21 mouse cellular contexts compared by ENCODE assay signal in genomic region chr6:58882271-58882670, GRCm38 (mm10). TPM values are rescaled to one million over a fixed set of nuclear protein-coding genes. Genes with fewer than 3 reads are reported as not detected.
A peak's percentile ranks its signal among the peaks of the same experiment; 100 is the strongest.
DNase-seq lines count a peak whose midpoint lies in the region; ATAC-seq and TF ChIP-seq lines count a peak whose summit lies in the region.
"Had no signal": no experiment of that assay in that cellular context is flagged by ENCODE, and none has a peak within 500 bp of the region (broad histone marks: within the 10 kb centered on the region; RNA-seq: fewer than 3 reads in every experiment).

No protein-coding gene starts in this region.

- H3K27ac ChIP-seq in heart, adult 2 months = no peak overlapping the region
- H3K27ac ChIP-seq in midbrain, postnatal 0 days (ENCODE audit: low read depth, low read length) = no peak overlapping the region
- H3K27ac ChIP-seq in midbrain, embryonic 10.5 days (replicated peaks) = no peak overlapping the region
- H3K27ac ChIP-seq in forebrain, embryonic 12.5 days = no peak overlapping the region
- H3K27ac ChIP-seq: embryonic facial prominence, embryonic 10.5 days; heart, embryonic 15.5 days; neural tube, embryonic 12.5 days had no signal

- H3K36me3 ChIP-seq in heart, adult 2 months (ENCODE audit: control insufficient read depth, insufficient read depth, low read length) = peaks cover 3% of the 10 kb centered on the region
- H3K36me3 ChIP-seq in midbrain, postnatal 0 days (ENCODE audit: insufficient read depth, low read length) = peaks cover 12% of the 10 kb centered on the region
- H3K36me3 ChIP-seq in midbrain, embryonic 10.5 days = peaks cover 9% of the 10 kb centered on the region
- peaks cover 9% of the 10 kb centered on the region for H3K36me3 ChIP-seq in forebrain, embryonic 12.5 days (replicated peaks)
- H3K36me3 ChIP-seq: neural tube, embryonic 12.5 days had no signal

- no peak overlapping the region for H3K9ac ChIP-seq in heart, adult 2 months (ENCODE audit: low read depth, low read length)
- H3K9ac ChIP-seq in midbrain, postnatal 0 days (replicated peaks; ENCODE audit: low read length, poor library complexity, severe bottlenecking) = no peak overlapping the region
- no peak overlapping the region for H3K9ac ChIP-seq in forebrain, embryonic 12.5 days
- H3K9ac ChIP-seq: heart, embryonic 15.5 days; neural tube, embryonic 12.5 days had no signal

- H3K4me2 ChIP-seq in midbrain, postnatal 0 days (ENCODE audit: low read depth, low read length, poor library complexity, severe bottlenecking) = no peak overlapping the region
- no peak overlapping the region for H3K4me2 ChIP-seq in forebrain, embryonic 12.5 days
- H3K4me2 ChIP-seq: heart, embryonic 15.5 days; neural tube, embryonic 12.5 days had no signal

- no peak for TF ChIP-seq POLR2A in heart, adult 2 months (IDR thresholded peaks at IDR 0.05; ENCODE audit: insufficient read depth, low read depth, low read length)

- TF ChIP-seq EP300 in heart, adult 2 months (IDR thresholded peaks at IDR 0.05; ENCODE audit: insufficient read depth, low read depth, low read length) = no peak

- H3K4me3 ChIP-seq in heart, adult 2 months = no peak overlapping the region
- no peak overlapping the region for H3K4me3 ChIP-seq in midbrain, postnatal 0 days (ENCODE audit: low read depth, low read length)
- H3K4me3 ChIP-seq in midbrain, embryonic 10.5 days = no peak overlapping the region
- H3K4me3 ChIP-seq in forebrain, embryonic 12.5 days (replicated peaks) = no peak overlapping the region
- H3K4me3 ChIP-seq: embryonic facial prominence, embryonic 10.5 days; erythroblast, embryonic 14.5 days; heart, embryonic 15.5 days; neural tube, embryonic 12.5 days had no signal

- H3K9me3 ChIP-seq in midbrain, postnatal 0 days (ENCODE audit: low read length) = no peaks in the 10 kb centered on the region
- no peaks in the 10 kb centered on the region for H3K9me3 ChIP-seq in midbrain, embryonic 10.5 days (replicated peaks)
- H3K9me3 ChIP-seq in forebrain, embryonic 12.5 days = no peaks in the 10 kb centered on the region
- H3K9me3 ChIP-seq: embryonic facial prominence, embryonic 10.5 days; heart, embryonic 15.5 days; neural tube, embryonic 12.5 days had no signal

- no peak for ATAC-seq in midbrain, postnatal 0 days (ENCODE audit: low FRiP score)
- no peak for ATAC-seq in forebrain, embryonic 12.5 days (ENCODE audit: low FRiP score)
- ATAC-seq: hindbrain, embryonic 16.5 days; midbrain, embryonic 16.5 days; Patski had no signal

- WGBS in heart, adult 2 months = 72% methylated on average over 6 of the region's 6 CpGs
- 70% methylated on average over 6 of the region's 6 CpGs for WGBS in midbrain, postnatal 0 days
- 82% methylated on average over 6 of the region's 6 CpGs for WGBS in midbrain, embryonic 10.5 days
- 82% methylated on average over 6 of the region's 6 CpGs for WGBS in forebrain, embryonic 12.5 days

- H3K4me1 ChIP-seq in heart, adult 2 months (ENCODE audit: control insufficient read depth, insufficient read depth, low read length) = no peaks in the 10 kb centered on the region
- no peaks in the 10 kb centered on the region for H3K4me1 ChIP-seq in midbrain, postnatal 0 days (ENCODE audit: insufficient read depth, low read length)
- no peaks in the 10 kb centered on the region for H3K4me1 ChIP-seq in midbrain, embryonic 10.5 days
- no peaks in the 10 kb centered on the region for H3K4me1 ChIP-seq in forebrain, embryonic 12.5 days
- H3K4me1 ChIP-seq: embryonic facial prominence, embryonic 10.5 days; neural tube, embryonic 12.5 days had no signal

- no peaks in the 10 kb centered on the region for H3K27me3 ChIP-seq in heart, adult 2 months (ENCODE audit: control insufficient read depth, insufficient read depth, low read length)
- H3K27me3 ChIP-seq in midbrain, postnatal 0 days (ENCODE audit: insufficient read depth, low read length) = no peaks in the 10 kb centered on the region
- H3K27me3 ChIP-seq in midbrain, embryonic 10.5 days (ENCODE audit: low read depth, poor library complexity, severe bottlenecking) = no peaks in the 10 kb centered on the region
- no peaks in the 10 kb centered on the region for H3K27me3 ChIP-seq in forebrain, embryonic 12.5 days
- H3K27me3 ChIP-seq: heart, embryonic 15.5 days; neural tube, embryonic 12.5 days; Patski had no signal

- intact Hi-C loops in heart, adult 2 months (cut with DNase I) = no loop called here

- H3K79me2 ChIP-seq in heart, adult 2 months (replicated peaks; ENCODE audit: control insufficient read depth, insufficient read depth, low read length) = no peaks in the 10 kb centered on the region; the same call in 1 of the 2 replicates

- no peak for DNase-seq in heart, adult 2 months
- DNase-seq in heart, adult 11 months = no peak
- peak; percentile 54 for DNase-seq in midbrain, postnatal 0 days (ENCODE audit: low spot score)
- DNase-seq in midbrain, embryonic 10.5 days (ENCODE audit: low spot score) = no peak
- DNase-seq in brain, adult 2 months (ENCODE audit: low read depth, low spot score) = peak; percentile 81
- peak; percentile 52 for DNase-seq in telencephalon, adult 2 months (ENCODE audit: low read depth, low spot score)
- no peak for DNase-seq in adrenal gland, postnatal 14 days
- DNase-seq: cerebellum, postnatal 14 days; kidney, adult 8-10 months; lung, adult 2 months; lung, postnatal 4 days; thymus, adult 18-20 months had no signal

- peak; percentile 22 for TF ChIP-seq CTCF in heart, adult 2 months (IDR thresholded peaks at IDR 0.05)
- TF ChIP-seq CTCF in midbrain, postnatal 0 days (IDR thresholded peaks at IDR 0.05) = peak; percentile 49

RNA-seq across cellular contexts. Expression of gene Nap1l5, which starts 24.6 kb away (rescaled TPM):
- 1 to 10 TPM in 1 of 2 experiments, under 1 TPM in 1; 0.63 to 1.6 TPM for total RNA-seq in heart, adult 2 months (2021)
- 0.78 and 1.4 TPM in 2 replicates for polyA plus RNA-seq in heart, adult 2 months (2012; rRNA removed)
- 237 and 255 TPM in 2 replicates for total RNA-seq in midbrain, postnatal 0 days (2014; rRNA removed)
- 634 and 693 TPM in 2 replicates for polyA plus RNA-seq in midbrain, postnatal 0 days (2015; fragmentation: Nextera tagmentation; extraction: Ambion mirVana)
- 10.8 and 17.0 TPM in 2 replicates for polyA plus RNA-seq in midbrain, embryonic 10.5 days (2016; fragmentation: Nextera tagmentation; extraction: Ambion mirVana)
- 37.0 and 40.5 TPM in 2 replicates for total RNA-seq in adrenal gland, postnatal 14 days (2021)
- 42.1 and 44.8 TPM in 2 replicates for polyA plus RNA-seq in forebrain, embryonic 12.5 days (2016; fragmentation: Nextera tagmentation; extraction: Ambion mirVana)
- total RNA-seq: granulocyte monocyte progenitor cell, adult 5-6 weeks had no signal
- polyA plus RNA-seq: erythroblast, embryonic 14.5 days; Patski had no signal

RNA-seq across cellular contexts. Expression of gene Herc3, which starts 51.0 kb away (rescaled TPM):
- 10 to 100 TPM; 27.6 to 54.3 TPM for total RNA-seq in heart, adult 2 months (2021)
- polyA plus RNA-seq in heart, adult 2 months (2012; rRNA removed) = 27.4 and 53.2 TPM in 2 replicates
- 153 and 159 TPM in 2 replicates for total RNA-seq in midbrain, postnatal 0 days (2014; rRNA removed)
- 25.3 and 34.2 TPM in 2 replicates for polyA plus RNA-seq in midbrain, postnatal 0 days (2015; fragmentation: Nextera tagmentation; extraction: Ambion mirVana)
- 5.7 and 8.7 TPM in 2 replicates for polyA plus RNA-seq in midbrain, embryonic 10.5 days (2016; fragmentation: Nextera tagmentation; extraction: Ambion mirVana)
- total RNA-seq in adrenal gland, postnatal 14 days (2021) = 35.3 and 43.8 TPM in 2 replicates
- polyA plus RNA-seq in forebrain, embryonic 12.5 days (2016; fragmentation: Nextera tagmentation; extraction: Ambion mirVana) = 15.8 and 15.9 TPM in 2 replicates

Comparison
In these comparisons a context has a peak if more than half of its experiments do, and no peak if none do; other contexts are left out.
1. DNase-seq: peak in midbrain, postnatal 0 days (single experiment), brain, adult 2 months (single experiment) and telencephalon, adult 2 months (single experiment); none in heart, adult 2 months (0 of 2), heart, adult 11 months (single experiment), midbrain, embryonic 10.5 days (single experiment) and adrenal gland, postnatal 14 days (single experiment).
2. RNA of gene Nap1l5, which starts 24.6 kb away (polyA plus RNA-seq): 634 to 693 TPM in midbrain, postnatal 0 days; 42.1 to 44.8 TPM in forebrain, embryonic 12.5 days, 10.8 to 17.0 TPM in midbrain, embryonic 10.5 days and 0.78 to 1.4 TPM in heart, adult 2 months; every median in the first group is over 10 times any median in the second.